Mouse (Mus musculus): ENCODE measurements around the gene Ilvbl. TPM values are rescaled to one million over a fixed set of nuclear protein-coding genes. Genes with fewer than 3 reads are reported as not detected.

Gene Ilvbl
- 8.6 and 8.8 TPM in 2 replicates for polyA plus RNA-seq (2012)

DNA sequence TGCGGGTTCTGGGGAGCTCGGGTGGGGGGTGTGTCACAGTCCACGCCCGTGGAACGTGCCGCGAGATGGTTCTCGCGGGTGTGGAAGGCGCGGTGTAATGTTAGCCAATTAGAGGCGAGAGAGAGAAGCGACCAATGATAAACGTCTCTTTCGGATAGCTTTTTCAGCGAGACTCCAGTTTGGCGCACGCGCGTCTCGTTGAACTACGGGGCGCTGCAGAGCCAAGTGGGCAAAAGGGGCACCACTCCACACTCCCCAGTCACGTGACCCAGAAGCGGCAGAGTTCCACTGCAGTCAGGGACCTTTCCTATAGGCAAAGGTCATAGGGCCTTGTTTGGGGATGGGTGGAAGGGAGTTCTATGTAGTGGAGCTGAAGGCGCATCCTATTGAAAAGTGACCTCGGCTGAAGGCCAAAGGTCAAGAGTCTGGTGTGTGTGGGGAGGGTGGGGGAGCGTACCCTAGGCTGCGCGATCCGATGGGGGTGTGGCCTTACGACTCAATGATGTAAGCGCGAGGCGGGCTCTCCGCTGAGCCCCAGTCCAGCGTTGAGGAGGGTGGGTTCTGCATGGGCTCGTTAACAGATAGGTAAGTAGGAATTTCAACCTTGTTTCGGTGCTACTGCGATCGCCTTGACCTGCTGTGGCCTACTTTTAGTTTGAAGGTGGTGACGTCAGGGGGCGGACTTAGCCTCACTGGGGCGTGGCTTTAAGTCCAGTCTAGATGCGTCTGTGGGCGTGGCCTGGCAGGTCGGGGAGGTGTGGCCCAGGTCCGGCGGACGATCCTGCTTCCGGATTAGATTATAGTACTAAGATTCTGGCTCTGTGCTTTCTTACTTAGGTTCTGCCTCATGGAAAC, at the start of gene Ilvbl:
Gene Ilvbl, plus strand, starts transcription at position 97 of the 855 bp plus-strand sequence.
- no peak for TF ChIP-seq GATA1 (IDR thresholded peaks at IDR 0.05; ENCODE audit: low read length)

DNA sequence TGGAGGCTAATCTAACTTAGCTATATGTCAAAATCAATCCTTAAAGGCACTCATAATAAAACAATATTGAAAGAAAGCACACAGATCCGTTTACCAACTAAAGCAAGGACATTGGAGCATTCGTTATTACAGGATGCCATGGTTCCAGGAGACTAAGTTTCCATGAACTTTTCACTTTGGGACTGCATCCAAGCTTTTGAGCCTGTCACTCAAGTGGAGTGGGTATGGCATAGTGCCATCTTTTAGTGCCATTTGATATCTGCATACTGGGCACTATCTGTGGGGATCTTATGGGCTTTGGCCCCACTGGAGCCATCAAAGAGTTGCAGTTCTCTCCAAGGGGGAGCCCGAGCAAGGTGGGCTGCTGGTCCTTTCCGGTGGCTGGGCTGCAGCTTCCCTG, 48.6 kb upstream of the Ilvbl start:
- no peak for TF ChIP-seq GATA1 (IDR thresholded peaks at IDR 0.05; ENCODE audit: low read length)

DNA sequence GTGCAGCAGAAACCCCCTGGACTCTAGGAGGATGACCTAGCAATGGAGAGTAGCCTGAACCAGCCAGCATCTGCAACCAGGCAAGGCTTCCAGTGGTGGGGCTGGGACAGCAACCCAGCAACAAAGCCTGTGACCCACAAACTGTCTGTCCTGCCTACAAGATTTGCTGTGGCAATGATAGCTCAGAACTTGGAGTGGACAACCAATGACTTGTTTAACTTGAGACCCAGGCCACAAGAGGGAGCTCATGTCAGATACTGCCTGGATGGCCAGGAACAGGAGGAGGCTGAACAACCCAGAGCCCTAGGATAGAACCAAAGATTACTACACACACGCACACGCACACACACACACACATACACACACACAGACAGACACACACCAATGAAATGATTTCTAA, 33.2 kb upstream of the Ilvbl start:
- TF ChIP-seq GATA1 (IDR thresholded peaks at IDR 0.05; ENCODE audit: low read length), result no peak

DNA sequence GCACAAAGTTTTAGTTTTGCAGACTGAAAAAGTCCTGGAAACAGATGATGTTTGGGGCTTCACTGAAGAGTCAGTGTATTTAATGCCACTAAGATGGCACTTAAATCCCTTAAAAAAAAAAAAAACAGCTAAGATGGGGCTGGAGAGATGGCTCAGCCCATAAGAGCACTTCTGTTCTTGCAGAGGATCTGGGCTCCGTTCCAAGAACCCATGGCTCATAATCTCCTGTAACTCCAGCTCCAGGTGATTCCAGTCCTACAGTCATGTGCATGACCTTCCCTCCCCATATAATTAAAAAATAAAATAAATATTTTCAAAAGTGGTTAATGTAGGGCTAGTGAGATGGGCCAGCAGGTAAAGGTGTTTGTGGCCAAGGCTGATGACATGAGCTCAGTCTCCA, 9.1 kb upstream of the Ilvbl start:
- TF ChIP-seq GATA1 (IDR thresholded peaks at IDR 0.05; ENCODE audit: low read length), result no peak

DNA sequence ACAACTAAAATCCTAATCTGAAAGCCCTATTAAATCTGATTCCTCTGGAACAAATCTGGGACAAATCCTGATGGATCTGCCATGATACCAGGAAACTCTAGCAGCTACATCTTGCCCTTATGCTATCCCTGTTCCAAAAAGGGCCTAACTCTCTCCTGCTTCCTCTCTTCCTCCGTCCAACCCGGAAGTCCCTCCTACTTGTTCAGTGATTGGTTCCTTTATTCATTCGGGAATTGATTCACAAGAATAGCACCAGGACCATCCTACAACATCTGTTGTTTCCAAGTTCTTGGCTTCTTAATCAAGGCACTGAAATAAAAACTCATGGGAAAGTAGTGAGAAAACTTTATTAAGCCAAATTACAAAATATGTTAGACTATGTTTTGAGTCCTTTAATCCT, 5.0 kb upstream of the Ilvbl start:
- no peak for TF ChIP-seq GATA1 (IDR thresholded peaks at IDR 0.05; ENCODE audit: low read length)

DNA sequence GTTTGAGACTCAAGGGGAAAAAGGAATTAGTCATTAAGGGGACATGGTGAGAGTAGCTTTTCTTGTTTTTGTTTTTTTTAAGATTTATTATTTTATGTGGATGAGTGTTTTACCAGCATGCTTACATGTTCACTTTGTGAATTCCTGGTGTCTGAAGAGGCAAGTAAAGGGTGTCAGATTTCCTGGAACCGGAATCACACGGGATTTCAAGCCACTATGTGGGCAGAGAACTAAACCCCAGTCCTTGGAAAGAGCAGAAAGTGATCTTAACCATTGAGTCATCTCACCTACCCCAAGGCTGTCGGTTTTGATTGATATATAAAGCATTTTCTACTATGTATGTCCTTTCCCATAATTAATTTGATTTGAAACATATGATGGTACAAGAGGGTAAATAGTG, 4.5 kb upstream of the Ilvbl start:
- TF ChIP-seq GATA1 (IDR thresholded peaks at IDR 0.05; ENCODE audit: low read length), result no peak

DNA sequence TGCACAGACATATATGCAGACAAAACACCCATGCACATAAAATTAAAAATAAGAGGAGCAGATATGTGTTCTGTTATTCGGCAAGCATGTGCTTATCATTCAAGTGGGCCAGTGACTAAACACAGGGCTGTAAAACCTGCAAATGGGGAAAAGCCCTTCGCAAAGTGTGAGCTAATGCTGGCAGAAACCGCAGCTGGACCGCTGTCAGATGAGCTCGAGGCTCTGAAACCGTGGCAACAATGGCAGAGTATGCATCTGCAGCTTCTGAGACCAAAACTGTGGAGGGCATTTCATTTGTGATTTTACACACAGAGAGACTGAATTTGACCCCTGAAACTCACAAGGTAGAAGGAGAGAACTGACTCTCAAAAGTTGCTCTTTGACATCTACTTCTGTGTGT, 3.7 kb upstream of the Ilvbl start:
- TF ChIP-seq GATA1 (IDR thresholded peaks at IDR 0.05; ENCODE audit: low read length), result no peak

DNA sequence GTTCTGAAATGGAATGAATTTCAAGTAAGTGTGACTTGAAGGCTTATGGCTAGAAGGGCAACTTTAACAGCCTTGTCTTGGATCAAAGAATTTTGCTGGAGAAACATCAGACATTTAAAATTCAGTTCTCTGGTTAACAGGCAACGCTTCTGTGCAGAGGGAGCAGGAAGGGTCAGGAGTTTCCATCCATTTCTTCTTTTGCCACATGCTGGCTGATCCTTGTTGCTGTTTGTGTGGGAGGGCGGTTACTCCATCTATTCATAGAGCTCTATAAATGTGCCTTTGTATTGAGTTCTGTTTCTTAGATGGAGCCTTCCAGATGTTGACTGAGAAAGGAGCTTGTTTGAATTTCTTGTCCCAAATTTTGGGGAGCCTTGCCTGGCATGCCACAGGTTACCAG, 3.2 kb upstream of the Ilvbl start:
- TF ChIP-seq GATA1 (IDR thresholded peaks at IDR 0.05; ENCODE audit: low read length), result no peak

DNA sequence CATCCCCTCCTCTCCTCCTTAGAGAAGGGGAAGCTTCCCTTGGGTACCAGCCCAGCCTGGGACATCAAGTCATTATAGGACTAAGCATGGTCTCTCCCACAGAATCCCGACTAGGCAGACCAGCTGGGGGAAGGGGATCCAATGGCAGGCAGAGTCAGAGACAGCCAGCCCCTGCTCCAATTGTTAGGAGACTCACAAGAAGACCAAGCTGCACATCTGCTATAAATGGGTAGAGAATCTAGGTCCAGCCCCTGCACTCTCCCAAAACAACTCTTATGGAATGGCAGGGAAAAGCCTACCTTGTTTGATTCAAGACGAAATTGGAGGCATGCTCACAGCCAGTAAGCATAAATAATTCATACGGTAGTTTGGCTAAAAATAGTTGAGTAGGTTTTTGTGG, 920 bp upstream of the Ilvbl start:
- TF ChIP-seq GATA1 (IDR thresholded peaks at IDR 0.05; ENCODE audit: low read length), result no peak

DNA sequence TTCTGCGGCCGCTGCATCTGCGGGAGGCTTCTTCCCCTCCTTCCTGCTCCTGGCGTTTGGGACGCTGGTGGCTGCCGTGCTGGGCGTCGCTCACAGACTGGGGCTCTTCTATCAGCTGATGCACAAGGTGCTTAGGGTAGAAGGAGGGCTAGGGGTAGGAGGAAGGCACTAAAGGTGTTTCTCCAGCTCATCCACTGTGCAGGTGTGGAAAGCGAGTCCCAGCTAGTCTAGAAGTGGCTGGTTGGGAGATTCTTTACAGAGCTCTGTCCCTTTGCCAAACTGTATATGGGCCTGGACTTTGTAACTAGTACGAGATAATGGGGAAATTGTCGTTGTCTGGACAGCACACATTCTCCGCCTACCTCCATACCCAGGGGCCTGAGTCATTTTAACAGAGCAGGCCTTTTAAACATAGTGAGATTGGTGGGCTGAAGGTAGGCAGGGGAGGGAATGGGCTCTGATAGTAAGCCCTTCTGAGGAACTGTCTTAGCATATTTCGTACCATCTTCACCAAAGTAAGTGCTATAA, 1.0 kb downstream of the Ilvbl start:
- TF ChIP-seq GATA1 (IDR thresholded peaks at IDR 0.05; ENCODE audit: low read length), result no peak

DNA sequence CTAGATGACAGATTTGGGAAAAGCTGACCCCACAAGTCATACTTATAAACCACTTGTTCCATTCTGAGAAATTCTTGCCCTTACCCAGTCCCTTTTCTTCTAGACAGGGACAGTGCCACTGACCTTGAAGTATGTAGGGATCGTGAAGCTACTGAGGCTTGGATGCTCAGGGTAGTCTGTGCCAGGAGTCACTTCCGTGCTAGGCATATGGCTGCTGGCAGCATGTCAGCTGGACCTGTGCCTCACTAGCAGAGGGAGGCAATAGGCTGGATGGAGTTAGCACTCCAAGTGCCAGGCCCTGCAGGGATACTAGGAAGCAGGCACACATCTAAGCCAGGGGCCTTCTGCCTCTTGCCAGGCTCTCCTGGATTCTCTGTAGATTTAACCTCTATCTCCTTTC, 1.5 kb downstream of the Ilvbl start:
- TF ChIP-seq GATA1 (IDR thresholded peaks at IDR 0.05; ENCODE audit: low read length), result no peak

DNA sequence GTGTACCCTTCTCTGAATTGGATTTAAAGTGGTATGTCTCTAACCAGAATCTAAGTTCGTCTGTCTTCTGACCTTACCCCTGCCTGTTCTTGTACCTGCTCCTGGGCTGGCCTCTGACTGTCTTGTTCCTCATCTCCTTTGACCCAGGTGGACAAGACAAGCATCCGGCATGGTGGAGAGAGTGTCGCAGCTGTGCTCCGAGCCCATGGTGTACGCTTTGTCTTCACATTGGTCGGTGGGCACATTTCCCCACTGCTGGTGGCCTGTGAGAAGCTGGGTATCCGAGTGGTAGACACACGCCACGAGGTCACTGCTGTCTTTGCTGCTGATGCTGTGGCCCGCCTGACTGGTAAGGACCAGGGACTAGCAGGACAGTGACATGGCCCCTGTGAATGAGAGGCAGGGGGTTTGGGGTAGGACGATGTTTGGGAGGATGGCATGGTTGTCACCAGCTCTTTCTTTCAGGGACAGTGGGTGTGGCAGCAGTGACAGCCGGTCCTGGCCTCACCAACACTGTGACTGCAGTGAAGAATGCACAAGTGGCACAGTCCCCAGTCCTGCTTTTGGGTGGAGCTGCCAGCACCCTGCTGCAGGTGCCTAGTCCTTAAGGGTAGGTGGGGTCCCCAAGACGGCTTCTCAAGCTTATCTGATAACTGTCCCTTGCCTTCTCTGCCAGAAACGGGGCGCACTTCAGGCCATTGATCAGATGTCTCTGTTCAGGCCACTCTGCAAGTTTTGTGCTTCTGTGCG, 2.5 kb downstream of the Ilvbl start:
- TF ChIP-seq GATA1 (IDR thresholded peaks at IDR 0.05; ENCODE audit: low read length), result no peak

DNA sequence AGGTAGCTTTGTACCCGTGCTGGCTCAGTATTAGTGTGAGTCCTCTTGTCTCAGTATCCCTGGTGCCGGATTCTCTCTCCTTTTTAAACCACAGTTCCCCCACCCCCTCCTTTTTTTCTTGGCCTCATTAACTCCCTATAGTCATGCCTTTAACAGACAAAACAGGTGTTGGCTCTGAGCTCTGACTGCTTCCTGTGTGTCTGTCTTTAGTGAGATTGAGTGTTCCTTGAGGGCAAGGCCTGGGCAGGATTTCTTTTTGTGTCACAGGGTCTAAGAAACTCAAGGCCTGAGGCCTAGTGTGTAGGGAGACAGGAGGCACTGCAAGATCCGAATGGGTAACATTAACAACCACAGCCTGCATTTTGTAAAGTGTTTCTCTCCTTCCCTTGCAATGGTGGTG, 4.1 kb downstream of the Ilvbl start:
- TF ChIP-seq GATA1 (IDR thresholded peaks at IDR 0.05; ENCODE audit: low read length), result no peak

DNA sequence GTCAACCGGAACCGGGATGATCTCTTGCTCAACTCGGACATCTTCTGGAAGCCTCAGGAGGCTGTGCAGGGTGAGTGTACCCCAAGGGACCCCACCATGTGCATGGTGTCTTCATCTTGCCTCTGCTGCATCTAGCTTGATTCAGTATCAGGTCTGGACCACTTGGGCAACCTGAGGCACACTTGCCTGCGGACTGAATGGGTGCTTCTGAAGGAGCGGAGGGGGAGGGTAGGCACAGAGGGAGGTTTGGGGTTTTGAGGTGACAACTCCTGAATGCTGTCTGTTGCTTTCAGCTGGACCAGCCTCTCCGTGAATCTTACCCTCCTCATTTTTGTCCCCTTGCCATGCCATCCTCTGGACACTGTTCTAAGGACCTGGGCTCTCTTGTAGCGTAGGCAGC, 7.0 kb downstream of the Ilvbl start:
- no peak for TF ChIP-seq GATA1 (IDR thresholded peaks at IDR 0.05; ENCODE audit: low read length)

DNA sequence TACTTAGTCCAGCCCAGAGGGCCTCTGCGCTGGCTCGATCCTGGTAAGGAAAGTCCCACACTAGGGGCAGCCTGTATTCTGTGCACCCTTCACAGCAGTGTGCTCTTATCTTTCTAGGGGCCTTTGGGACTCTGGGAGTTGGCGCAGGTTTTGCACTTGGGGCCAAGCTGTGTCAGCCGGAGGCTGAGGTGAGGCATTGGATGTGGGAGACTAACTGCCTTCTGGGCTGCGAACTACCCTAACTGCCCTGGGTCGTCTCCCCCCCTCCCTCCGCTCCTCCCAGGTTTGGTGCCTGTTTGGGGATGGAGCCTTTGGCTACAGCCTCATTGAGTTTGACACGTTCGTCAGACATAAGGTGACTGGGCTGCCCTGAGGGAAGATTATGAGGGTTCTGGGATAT, 9.2 kb downstream of the Ilvbl start:
- no peak for TF ChIP-seq GATA1 (IDR thresholded peaks at IDR 0.05; ENCODE audit: low read length)

DNA sequence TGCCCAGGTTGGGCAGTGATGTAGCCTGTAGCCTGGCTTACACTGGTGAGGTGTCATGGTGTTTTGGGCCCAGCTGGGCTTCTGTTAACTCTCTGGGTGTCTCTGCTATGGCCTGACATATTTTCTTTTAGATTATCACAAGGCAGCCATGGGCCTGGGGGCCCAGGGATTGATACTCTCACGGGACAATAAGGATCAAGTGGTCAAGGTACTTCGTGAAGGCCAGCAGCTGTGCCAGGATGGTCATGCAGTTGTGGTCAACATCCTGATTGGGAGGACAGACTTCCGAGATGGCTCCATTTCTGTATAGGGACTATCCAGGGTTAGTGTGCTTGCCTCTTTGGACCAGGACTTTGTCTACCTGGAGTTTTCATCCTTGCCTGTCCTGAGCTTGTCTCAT, 9.8 kb downstream of the Ilvbl start:
- no peak for TF ChIP-seq GATA1 (IDR thresholded peaks at IDR 0.05; ENCODE audit: low read length)

DNA sequence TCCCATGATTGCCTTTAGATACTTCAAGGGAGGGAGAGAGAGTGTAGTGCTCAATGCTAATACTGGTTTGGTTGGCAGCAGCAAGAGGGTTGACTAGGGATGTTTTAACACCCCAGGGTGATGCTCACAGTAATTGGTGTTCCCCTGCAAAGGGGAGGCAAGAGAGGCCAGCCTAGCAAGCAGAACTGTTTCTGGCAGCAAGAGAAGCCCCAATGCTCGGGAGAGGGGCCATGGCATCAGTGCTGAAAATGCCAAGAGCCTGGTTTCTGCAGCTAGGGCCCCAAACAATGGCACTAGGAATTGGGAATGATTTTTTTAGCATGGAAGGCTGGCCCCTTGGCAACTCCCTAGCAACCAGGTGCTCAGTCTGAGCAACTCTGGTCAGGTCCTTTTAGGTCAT, 10.8 kb downstream of the Ilvbl start:
- TF ChIP-seq GATA1 (IDR thresholded peaks at IDR 0.05; ENCODE audit: low read length), result no peak
